Mouse (Mus musculus): ENCODE data around the gene Zbtb49. TPM values are rescaled to one million over a fixed set of nuclear protein-coding genes. Genes with fewer than 3 reads are reported as not detected.

Gene Zbtb49
- polyA plus RNA-seq (2016; fragmentation: Nextera tagmentation; extraction: Ambion mirVana) = 18.7 and 19.5 TPM in 2 replicates

GRCm38 (mm10) chr5:38220328-38220912 lies at the start of gene Zbtb49, which contains the start of gene Lyar:
Gene Zbtb49, minus strand, starts transcription at chr5:38220457.
Gene Lyar, plus strand, starts transcription at chr5:38220470.
- peaks cover 27% of the 10 kb centered on the region for H3K36me3 ChIP-seq

DNA sequence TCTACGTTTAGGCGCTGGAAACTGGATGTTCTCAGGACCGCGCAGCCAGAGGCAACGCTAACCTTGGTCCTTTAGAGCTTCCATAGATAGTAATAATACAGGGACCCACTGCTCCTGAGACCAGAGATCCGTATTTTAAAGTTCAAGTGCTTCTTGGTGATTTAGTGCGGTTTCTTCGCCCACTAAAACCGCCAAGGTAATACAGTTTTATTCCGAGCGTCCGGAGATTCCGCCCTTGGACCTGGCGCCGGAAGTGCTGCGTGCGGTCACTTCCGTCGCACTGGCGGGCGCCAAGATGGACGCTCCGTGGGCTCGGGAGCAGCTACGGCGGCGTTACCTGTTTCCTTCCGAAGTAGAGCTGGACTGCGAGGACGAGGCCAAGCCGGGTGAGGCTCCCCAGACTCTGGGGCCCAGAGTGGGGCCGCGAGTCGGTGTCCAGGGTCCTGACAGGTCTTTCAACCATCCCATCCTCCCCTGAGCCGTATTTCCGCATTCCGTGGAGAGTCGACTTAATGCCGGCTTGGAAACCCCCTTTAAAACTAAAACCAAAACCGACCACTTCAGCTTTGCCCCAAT lies 39.9 kb upstream of the Zbtb49 start, which contains the start of gene Tmem128:
Gene Tmem128 (plus strand): TSS at position 79 of the 576 bp plus-strand sequence.
- Histone ChIP-seq H3K9me3 (no peaks in the 10 kb centered on the region), H3K4me3 (peak within 1 kb of the TSS; percentile 56), H3K4me1 (0 out of 2 replicates have a peak, but pooled peaks cover 3% of the 10 kb centered on the region), H3K9ac (peak within 1 kb of the TSS; percentile 60), H3K27me3 (no peaks in the 10 kb centered on the region), H3K36me3 (peaks cover 30% of the 10 kb centered on the region), H3K4me2 (replicated peaks) (peak within 1 kb of the TSS; percentile 67), H3K27ac (peak within 1 kb of the TSS; percentile 85)
- under 1% methylated on average over 40 of the region's 40 CpGs for WGBS
- ATAC-seq (ENCODE audit: insufficient number of reproducible peaks, insufficient read depth, low FRiP score, low TSS enrichment) = no peak

More at GRCm38 (mm10) chr5:38220328-38220912, at the start of gene Zbtb49, which contains the start of gene Lyar:
- Histone ChIP-seq H3K4me1 (peaks cover 20% of the 10 kb centered on the region), H3K4me3 (peak within 1 kb of the TSS; percentile 89), H3K27ac (peak within 1 kb of the TSS; percentile 69), H3K27me3 (no peaks in the 10 kb centered on the region), H3K4me2 (replicated peaks) (peak within 1 kb of the TSS; percentile 90), H3K9me3 (no peaks in the 10 kb centered on the region), H3K9ac (peak within 1 kb of the TSS; percentile 67)
- peak; percentile 79 for ATAC-seq (ENCODE audit: insufficient number of reproducible peaks, insufficient read depth, low FRiP score, low TSS enrichment)
- under 1% methylated on average over 55 of the region's 55 CpGs for WGBS

- peak overlapping the region; percentile 60 for H3K9ac ChIP-seq
- H3K4me2 ChIP-seq (replicated peaks) = peak overlapping the region; percentile 67
- H3K4me1 ChIP-seq = 0 out of 2 replicates have a peak, but pooled peaks cover 3% of the 10 kb centered on the region
- peak overlapping the region; percentile 56 for H3K4me3 ChIP-seq
- H3K27me3 ChIP-seq = no peaks in the 10 kb centered on the region
- peaks cover 23% of the 10 kb centered on the region for H3K36me3 ChIP-seq
- no peak for ATAC-seq (ENCODE audit: insufficient number of reproducible peaks, insufficient read depth, low FRiP score, low TSS enrichment)
- H3K9me3 ChIP-seq = no peaks in the 10 kb centered on the region
- 44% methylated on average over 9 of the region's 9 CpGs for WGBS
- peak overlapping the region; percentile 85 for H3K27ac ChIP-seq
Observed at GRCm38 (mm10) chr5:38259455-38260106, 39.3 kb upstream of the Zbtb49 start.

DNA sequence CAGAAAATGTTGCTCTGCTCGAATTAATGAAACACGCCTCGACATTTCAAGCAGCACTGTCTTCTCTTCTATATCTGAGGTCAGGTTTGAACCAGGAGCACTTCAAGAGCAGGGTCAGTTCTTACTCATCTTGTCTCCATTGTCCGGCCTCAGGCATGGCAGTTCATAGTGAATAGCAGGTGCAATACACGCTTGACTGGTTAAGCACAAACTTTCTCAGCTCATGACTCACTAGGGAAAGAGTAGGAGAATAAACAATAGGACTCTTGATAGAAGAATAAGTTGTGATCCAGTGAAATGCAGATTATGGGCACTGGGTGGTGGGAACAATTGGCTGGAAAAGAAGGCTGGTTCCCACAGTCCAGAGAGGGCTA lies 38.5 kb upstream of the Zbtb49 start:
- Histone ChIP-seq H3K27ac (peak overlapping the region; percentile 14; the same call in 1 of the 2 replicates), H3K9ac (no peak overlapping the region), H3K9me3 (no peaks in the 10 kb centered on the region), H3K4me3 (no peak overlapping the region), H3K27me3 (no peaks in the 10 kb centered on the region), H3K36me3 (peaks cover 15% of the 10 kb centered on the region), H3K4me1 (0 out of 2 replicates have a peak, but pooled peaks cover 3% of the 10 kb centered on the region), H3K4me2 (replicated peaks) (no peak overlapping the region)
- no peak for ATAC-seq (ENCODE audit: insufficient number of reproducible peaks, insufficient read depth, low FRiP score, low TSS enrichment)
- WGBS = 81% methylated on average over 5 of the region's 5 CpGs

- Histone ChIP-seq H3K4me3 (no peak overlapping the region), H3K27me3 (no peaks in the 10 kb centered on the region), H3K9me3 (no peaks in the 10 kb centered on the region), H3K4me1 (0 out of 2 replicates have a peak, but pooled peaks cover 3% of the 10 kb centered on the region), H3K27ac (peak overlapping the region; percentile 14; the same call in 1 of the 2 replicates), H3K4me2 (replicated peaks) (no peak overlapping the region), H3K36me3 (peaks cover 10% of the 10 kb centered on the region; the same call in 1 of the 2 replicates), H3K9ac (no peak overlapping the region)
- peak; percentile 43; the same call in 1 of the 2 replicates for ATAC-seq (ENCODE audit: insufficient number of reproducible peaks, insufficient read depth, low FRiP score, low TSS enrichment)
- 35% methylated on average over 8 of the region's 8 CpGs for WGBS
Observed at GRCm38 (mm10) chr5:38258034-38258772, 37.9 kb upstream of the Zbtb49 start.

GRCm38 (mm10) chr5:38256551-38256950 lies 36.3 kb upstream of the Zbtb49 start:
- WGBS = 92% methylated on average over 1 of the region's 1 CpGs
- Histone ChIP-seq H3K9me3 (no peaks in the 10 kb centered on the region), H3K27me3 (no peaks in the 10 kb centered on the region), H3K9ac (no peak overlapping the region), H3K4me2 (replicated peaks) (no peak overlapping the region), H3K36me3 (no peaks in the 10 kb centered on the region), H3K4me3 (no peak overlapping the region), H3K4me1 (0 out of 2 replicates have a peak, but pooled peaks cover 3% of the 10 kb centered on the region), H3K27ac (no peak overlapping the region)
- ATAC-seq (ENCODE audit: insufficient number of reproducible peaks, insufficient read depth, low FRiP score, low TSS enrichment) = 0 out of 2 replicates have a peak, but pooled peaks have one; percentile 29

GRCm38 (mm10) chr5:38255644-38256043 lies 35.4 kb upstream of the Zbtb49 start:
- no peak overlapping the region for H3K27ac ChIP-seq
- no peaks in the 10 kb centered on the region for H3K27me3 ChIP-seq
- H3K36me3 ChIP-seq = no peaks in the 10 kb centered on the region
- WGBS = 84% methylated on average over 3 of the region's 3 CpGs
- H3K4me1 ChIP-seq = no peaks in the 10 kb centered on the region
- no peak overlapping the region for H3K4me2 ChIP-seq (replicated peaks)
- no peak overlapping the region for H3K4me3 ChIP-seq
- no peak for ATAC-seq (ENCODE audit: insufficient number of reproducible peaks, insufficient read depth, low FRiP score, low TSS enrichment)
- no peaks in the 10 kb centered on the region for H3K9me3 ChIP-seq
- no peak overlapping the region for H3K9ac ChIP-seq

DNA sequence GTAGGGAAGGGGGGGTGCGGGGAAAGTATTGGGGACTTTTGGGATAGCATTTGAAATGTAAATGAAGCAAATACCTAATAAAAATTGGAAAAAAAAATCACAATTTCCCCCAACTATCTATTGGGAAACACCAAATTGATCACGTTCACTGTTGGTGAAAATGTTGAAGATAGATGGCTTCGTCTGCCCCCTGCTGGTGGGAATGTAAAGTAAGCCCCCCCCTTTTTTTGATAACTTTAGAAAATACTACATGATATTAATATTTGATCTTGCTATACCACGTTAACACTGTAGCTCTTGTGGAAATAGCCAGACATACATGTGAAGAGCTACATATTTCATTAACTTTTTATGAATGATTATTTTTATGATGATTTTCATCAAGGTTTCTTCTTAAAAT lies 34.9 kb upstream of the Zbtb49 start:
- Histone ChIP-seq H3K27ac (no peak overlapping the region), H3K4me1 (no peaks in the 10 kb centered on the region), H3K9ac (no peak overlapping the region), H3K4me3 (no peak overlapping the region), H3K9me3 (no peaks in the 10 kb centered on the region), H3K36me3 (no peaks in the 10 kb centered on the region), H3K27me3 (no peaks in the 10 kb centered on the region), H3K4me2 (replicated peaks) (no peak overlapping the region)
- WGBS = 37% methylated on average over 4 of the region's 4 CpGs
- ATAC-seq (ENCODE audit: insufficient number of reproducible peaks, insufficient read depth, low FRiP score, low TSS enrichment) = no peak

DNA sequence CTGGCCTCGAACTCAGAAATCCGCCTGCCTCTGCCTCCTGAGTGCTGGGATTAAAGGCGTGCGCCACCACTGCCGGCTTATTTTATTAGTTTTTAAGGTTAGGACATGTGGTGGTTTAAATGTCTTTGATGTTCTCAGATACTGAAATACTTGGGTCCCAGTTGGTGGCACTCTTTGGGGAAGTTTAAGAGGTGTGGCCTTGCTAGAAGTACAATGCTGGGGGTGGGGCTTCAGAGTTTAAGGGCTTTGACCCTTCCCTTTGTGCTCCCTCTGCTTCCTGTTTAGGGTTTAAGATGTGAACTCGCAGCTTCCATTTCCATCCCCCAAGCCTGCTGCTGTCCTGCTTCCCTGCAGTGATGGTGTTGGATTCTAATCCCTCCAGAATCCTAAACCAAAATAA lies 21.7 kb upstream of the Zbtb49 start:
- H3K27me3 ChIP-seq = no peaks in the 10 kb centered on the region
- no peaks in the 10 kb centered on the region for H3K9me3 ChIP-seq
- H3K4me2 ChIP-seq (replicated peaks) = no peak overlapping the region
- no peak overlapping the region for H3K27ac ChIP-seq
- 80% methylated on average over 6 of the region's 6 CpGs for WGBS
- 0 out of 2 replicates have a peak, but pooled peaks cover 3% of the 10 kb centered on the region for H3K4me1 ChIP-seq
- no peak for ATAC-seq (ENCODE audit: insufficient number of reproducible peaks, insufficient read depth, low FRiP score, low TSS enrichment)
- no peak overlapping the region for H3K9ac ChIP-seq
- no peak overlapping the region for H3K4me3 ChIP-seq
- H3K36me3 ChIP-seq = no peaks in the 10 kb centered on the region

DNA sequence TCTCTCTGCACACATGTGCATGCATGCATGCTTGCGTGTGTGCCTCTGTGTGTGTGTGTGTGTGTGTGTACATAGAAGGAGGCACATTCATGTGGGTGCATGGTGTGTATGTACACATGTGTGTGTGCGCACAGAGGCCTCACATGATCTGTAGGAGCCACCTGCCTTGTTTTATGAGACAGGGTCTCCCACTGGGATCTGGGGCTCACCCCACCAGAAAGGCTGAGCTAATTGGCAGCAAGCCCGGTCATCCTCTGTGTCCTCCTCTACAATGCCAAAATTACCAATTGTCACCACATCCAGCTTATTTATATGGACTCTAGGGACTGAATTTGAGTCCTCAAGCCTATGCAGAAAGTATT lies 21.2 kb upstream of the Zbtb49 start:
- ATAC-seq (ENCODE audit: insufficient number of reproducible peaks, insufficient read depth, low FRiP score, low TSS enrichment) = no peak
- H3K4me1 ChIP-seq = 0 out of 2 replicates have a peak, but pooled peaks cover 3% of the 10 kb centered on the region
- H3K27me3 ChIP-seq = no peaks in the 10 kb centered on the region
- H3K9ac ChIP-seq = no peak overlapping the region
- H3K36me3 ChIP-seq = no peaks in the 10 kb centered on the region
- H3K4me3 ChIP-seq = no peak overlapping the region
- no peaks in the 10 kb centered on the region for H3K9me3 ChIP-seq
- 80% methylated on average over 3 of the region's 3 CpGs for WGBS
- no peak overlapping the region for H3K27ac ChIP-seq
- no peak overlapping the region for H3K4me2 ChIP-seq (replicated peaks)

DNA sequence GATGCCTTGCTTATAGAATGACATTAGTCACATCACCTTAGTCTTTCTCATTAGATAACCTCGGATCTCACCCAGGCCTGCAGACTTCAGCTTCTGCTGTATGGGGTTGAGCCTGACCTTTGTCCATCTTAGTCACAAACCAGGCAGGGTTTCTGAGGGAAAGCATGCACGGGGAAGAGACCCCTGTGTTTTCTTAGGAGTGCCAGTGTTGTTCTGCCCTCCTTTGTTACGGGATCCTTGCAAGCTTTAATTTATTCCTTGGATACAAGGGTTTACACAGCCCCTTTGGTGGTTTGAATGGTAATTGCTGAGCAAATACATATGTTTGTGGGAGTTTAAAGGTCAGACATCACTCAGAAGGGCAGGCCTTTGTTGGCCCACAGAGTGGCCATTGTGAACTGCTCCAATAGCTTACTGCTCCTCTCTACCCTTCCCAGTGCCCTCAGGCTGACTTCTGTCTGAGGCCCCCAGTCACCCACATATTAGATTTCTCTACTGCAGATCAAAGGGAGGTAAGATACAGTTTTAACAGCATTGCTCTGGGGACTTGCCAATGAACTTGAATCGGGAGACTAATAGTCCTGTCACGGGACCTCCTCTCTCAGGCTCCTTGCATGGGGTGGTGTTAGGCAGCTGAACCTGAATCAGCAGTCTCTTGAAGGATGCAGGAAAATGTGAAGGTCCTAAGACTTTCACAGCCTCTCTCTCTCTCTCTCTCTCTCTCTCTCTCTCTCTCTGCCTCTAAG lies 20.6 kb upstream of the Zbtb49 start:
- 15% methylated on average over 5 of the region's 5 CpGs for WGBS
- Histone ChIP-seq H3K9ac (no peak overlapping the region), H3K36me3 (no peaks in the 10 kb centered on the region), H3K27me3 (no peaks in the 10 kb centered on the region), H3K4me3 (no peak overlapping the region), H3K9me3 (no peaks in the 10 kb centered on the region), H3K27ac (no peak overlapping the region), H3K4me2 (replicated peaks) (no peak overlapping the region), H3K4me1 (0 out of 2 replicates have a peak, but pooled peaks cover 3% of the 10 kb centered on the region)
- no peak for ATAC-seq (ENCODE audit: insufficient number of reproducible peaks, insufficient read depth, low FRiP score, low TSS enrichment)
